Mouse (Mus musculus) cortical plate, adult 2 months (tissue): ENCODE data around the gene Gstm2.

Experiments
- CTCF ChIP-seq: fragments of 200-500 bp; IDR thresholded peaks from 2 replicates; pipeline ENCODE4 v1.5.1; 2011; ENCODE audit warnings: mild to moderate bottlenecking, control low read depth, low read length; ENCODE audit not compliant: insufficient read depth; ENCODE audit errors: extremely low read depth
- POLR2A ChIP-seq: fragments of 200-500 bp; IDR thresholded peaks from 2 replicates; pipeline ENCODE4 v1.6.1; 2011; ENCODE audit warnings: mild to moderate bottlenecking, low read length, control low read depth; ENCODE audit not compliant: insufficient read depth; ENCODE audit errors: extremely low read depth

- TF ChIP-seq POLR2A = no peak
- TF ChIP-seq CTCF = no peak
Measured at GRCm38 (mm10) chr3:107998591-107998990, 12.3 kb upstream of the Gstm2 start.
